Mouse (Mus musculus) stomach, postnatal 0 days (tissue): ENCODE measurements around the gene Gtf3c3. TPM values are rescaled to one million over a fixed set of nuclear protein-coding genes. Genes with fewer than 3 reads are reported as not detected.

Source experiments
- ATAC-seq: fragments of 200-750 bp; cut with Nextera tagmentation; 2 replicates; pipeline ENCODE4 v1.8.0; 2017; ENCODE audit not compliant: low FRiP score, low TSS enrichment
- DNase-seq: peaks from one replicate; pipeline ENCODE4 v3.0.0-alpha.2; 2016; ENCODE audit warnings: low spot score
- H3K27ac ChIP-seq: fragments of 300-500 bp; sonication (generic); replicated peaks from 2 replicates; pipeline ENCODE4 v1.5.1; 2014; ENCODE audit warnings: mild to moderate bottlenecking, control low read depth
- H3K27me3 ChIP-seq: fragments of 300-500 bp; sonication (generic); 2 replicates; pipeline ENCODE4 v1.6.1; 2014; ENCODE audit warnings: low read length; ENCODE audit not compliant: control insufficient read depth, insufficient read depth
- H3K36me3 ChIP-seq: fragments of 300-500 bp; sonication (generic); 2 replicates; pipeline ENCODE4 v1.6.1; 2014; ENCODE audit warnings: low read length, mixed read lengths; ENCODE audit not compliant: control insufficient read depth, insufficient read depth
- H3K4me1 ChIP-seq: fragments of 300-500 bp; sonication (generic); replicated peaks from 2 replicates; pipeline ENCODE4 v1.6.1; 2014; ENCODE audit warnings: antibody characterized with exemption; ENCODE audit not compliant: control insufficient read depth, insufficient read depth
- H3K4me2 ChIP-seq: fragments of 300-500 bp; sonication (generic); replicated peaks from 2 replicates; pipeline ENCODE4 v1.6.1; 2014; ENCODE audit warnings: low read depth, mild to moderate bottlenecking, control low read depth, moderate library complexity
- H3K4me3 ChIP-seq: fragments of 300-500 bp; sonication (generic); 2 replicates; pipeline ENCODE4 v1.5.1; 2014; ENCODE audit warnings: low read depth, low read length, control low read depth
- H3K9ac ChIP-seq: fragments of 300-500 bp; sonication (generic); 2 replicates; pipeline ENCODE4 v1.6.1; 2014; ENCODE audit warnings: mild to moderate bottlenecking, low read length, control low read depth, mixed read lengths
- H3K9me3 ChIP-seq: fragments of 300-500 bp; sonication (generic); 2 replicates; pipeline ENCODE4 v1.6.1; 2016; ENCODE audit warnings: low read length; ENCODE audit not compliant: control insufficient read depth
- CTCF ChIP-seq: IDR thresholded peaks from 2 replicates; pipeline ENCODE4 v1.5.1; 2016; ENCODE audit warnings: antibody characterized with exemption, low read depth, mild to moderate bottlenecking, moderate library complexity
- EP300 ChIP-seq: optimal IDR thresholded peaks from 2 replicates; pipeline ENCODE3; 2016; ENCODE audit warnings: antibody characterized with exemption
- WGBS: fragments of 180-500 bp; shearing (Covaris S2); extraction: QIAGEN DNeasy Blood & Tissue Kit; methylation state at CpG from one replicate; pipeline ENCODE4 v1.1.7; 2014; 5-methylcytosine and 5-hydroxymethylcytosine counted together
- polyA plus RNA-seq: library from polyadenylated mRNA; unstranded; fragments of >200 nt; fragmentation: Nextera tagmentation; extraction: Ambion mirVana; gene quantifications from 2 replicates; pipeline ENCODE4 v1.2.1, GENCODE M21; 2015

Gtf3c3 gene
- polyA plus RNA-seq, 1 experiment from 2014 or later: 8.9 TPM

- no peaks in the 10 kb centered on the region for H3K9me3 ChIP-seq
- H3K4me2 ChIP-seq: no peak overlapping the region
- ATAC-seq: no peak
- 40% methylated on average over 1 of the region's 1 CpGs for WGBS
- no peaks in the 10 kb centered on the region for H3K4me1 ChIP-seq
- no peak overlapping the region for H3K4me3 ChIP-seq
- no peak for TF ChIP-seq CTCF
- TF ChIP-seq EP300: no peak
- H3K27ac ChIP-seq: no peak overlapping the region
- no peaks in the 10 kb centered on the region for H3K36me3 ChIP-seq
- DNase-seq: no peak
- H3K9ac ChIP-seq: no peak overlapping the region
- no peaks in the 10 kb centered on the region for H3K27me3 ChIP-seq
Observed at GRCm38 (mm10) chr1:54384221-54384620, 54.5 kb downstream of the Gtf3c3 start.

DNA sequence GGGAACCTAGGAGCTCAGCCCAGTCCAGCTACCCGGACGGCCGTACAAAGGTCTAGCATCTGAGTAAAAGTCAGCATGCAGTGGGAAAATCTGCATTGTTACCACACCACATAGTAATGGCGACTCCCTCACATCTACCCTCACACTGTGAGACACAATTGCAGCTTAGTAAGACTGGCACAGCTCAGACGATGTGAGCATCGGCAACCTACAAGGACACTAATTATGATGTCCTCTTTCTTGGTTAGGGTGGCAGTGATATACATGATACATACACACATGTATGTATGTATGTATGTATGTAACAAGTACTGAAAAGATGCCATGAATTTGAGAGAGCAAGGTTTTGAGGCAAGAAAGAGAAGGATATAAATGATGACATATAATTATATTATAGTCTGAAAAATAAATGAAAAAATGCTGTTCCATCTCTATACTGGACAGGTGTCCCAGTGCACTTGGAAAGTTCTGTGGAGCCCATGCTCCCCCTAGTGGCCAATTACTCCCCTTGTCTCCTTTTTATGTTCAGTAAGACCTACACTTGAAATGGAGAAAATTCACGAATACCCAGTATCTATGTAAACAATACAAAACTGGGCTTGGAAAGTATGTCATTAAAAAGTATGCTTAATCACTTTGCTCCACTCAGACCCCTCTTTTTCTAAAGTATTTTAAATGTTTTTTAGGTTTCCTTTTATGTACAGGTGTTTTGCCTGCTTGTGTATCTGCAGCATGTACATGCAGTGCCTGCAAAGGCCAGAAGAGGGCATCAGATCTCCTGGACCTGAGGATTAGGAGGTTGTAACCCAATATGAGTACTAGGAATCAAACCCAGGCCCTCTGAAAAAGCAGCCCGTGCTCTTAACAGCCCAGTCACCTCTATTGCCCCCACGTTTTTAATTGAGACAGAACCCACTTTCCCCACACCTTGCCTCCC is 57.5 kb downstream of the Gtf3c3 start:
- H3K4me3 ChIP-seq: no peak overlapping the region
- H3K4me1 ChIP-seq: no peaks in the 10 kb centered on the region
- no peaks in the 10 kb centered on the region for H3K27me3 ChIP-seq
- no peak for TF ChIP-seq EP300
- peak; percentile 82 for TF ChIP-seq CTCF
- no peak overlapping the region for H3K27ac ChIP-seq
- peak; percentile 62 for DNase-seq
- H3K9ac ChIP-seq: no peak overlapping the region
- H3K4me2 ChIP-seq: no peak overlapping the region
- H3K36me3 ChIP-seq: no peaks in the 10 kb centered on the region
- H3K9me3 ChIP-seq: no peaks in the 10 kb centered on the region
- WGBS: 78% methylated on average over 9 of the region's 9 CpGs
- 0 out of 2 replicates have a peak, but pooled peaks have one; percentile 42 for ATAC-seq

GRCm38 (mm10) chr1:54377506-54378051 is 61.2 kb downstream of the Gtf3c3 start:
- DNase-seq: no peak

GRCm38 (mm10) chr1:54356566-54356965 is 82.2 kb downstream of the Gtf3c3 start:
- Histone ChIP-seq H3K4me1 (no peaks in the 10 kb centered on the region), H3K4me2 (no peak overlapping the region), H3K27me3 (no peaks in the 10 kb centered on the region), H3K36me3 (no peaks in the 10 kb centered on the region), H3K4me3 (no peak overlapping the region), H3K27ac (no peak overlapping the region), H3K9me3 (no peaks in the 10 kb centered on the region), H3K9ac (no peak overlapping the region)
- WGBS: 77% methylated on average over 6 of the region's 6 CpGs
- DNase-seq (no peak), ATAC-seq (no peak)
- no peak for TF ChIP-seq CTCF
- TF ChIP-seq EP300: no peak

More at GRCm38 (mm10) chr1:54377506-54378051, 61.2 kb downstream of the Gtf3c3 start:
- Histone ChIP-seq H3K27me3 (no peaks in the 10 kb centered on the region), H3K36me3 (no peaks in the 10 kb centered on the region), H3K4me1 (no peaks in the 10 kb centered on the region), H3K9me3 (no peaks in the 10 kb centered on the region), H3K4me3 (no peak overlapping the region), H3K9ac (no peak overlapping the region), H3K4me2 (no peak overlapping the region), H3K27ac (no peak overlapping the region)
- peak; percentile 53; the same call in 1 of the 2 replicates for ATAC-seq
- TF ChIP-seq EP300 (no peak), CTCF (no peak)

GRCm38 (mm10) chr1:54355485-54355884 is 83.3 kb downstream of the Gtf3c3 start:
- no peak overlapping the region for H3K9ac ChIP-seq
- no peak overlapping the region for H3K4me3 ChIP-seq
- ATAC-seq: no peak
- no peak overlapping the region for H3K27ac ChIP-seq
- H3K27me3 ChIP-seq: no peaks in the 10 kb centered on the region
- no peak for TF ChIP-seq CTCF
- no peak for TF ChIP-seq EP300
- H3K36me3 ChIP-seq: no peaks in the 10 kb centered on the region
- DNase-seq: no peak
- no peaks in the 10 kb centered on the region for H3K9me3 ChIP-seq
- H3K4me2 ChIP-seq: no peak overlapping the region
- H3K4me1 ChIP-seq: no peaks in the 10 kb centered on the region
- 68% methylated on average over 5 of the region's 5 CpGs for WGBS

- no peaks in the 10 kb centered on the region for H3K4me1 ChIP-seq
- ATAC-seq: no peak
- 89% methylated on average over 4 of the region's 4 CpGs for WGBS
Observed at GRCm38 (mm10) chr1:54354786-54355185, 84.0 kb downstream of the Gtf3c3 start.

More at GRCm38 (mm10) chr1:54354786-54355185, 84.0 kb downstream of the Gtf3c3 start:
- H3K9ac ChIP-seq: no peak overlapping the region
- H3K4me3 ChIP-seq: no peak overlapping the region
- no peaks in the 10 kb centered on the region for H3K36me3 ChIP-seq
- H3K9me3 ChIP-seq: no peaks in the 10 kb centered on the region
- DNase-seq: no peak
- no peaks in the 10 kb centered on the region for H3K27me3 ChIP-seq
- no peak for TF ChIP-seq CTCF
- no peak for TF ChIP-seq EP300
- no peak overlapping the region for H3K27ac ChIP-seq
- H3K4me2 ChIP-seq: no peak overlapping the region

Other genes starting within 250 kb of the Gtf3c3 start
- 1.0 and 1.2 TPM in 2 replicates for gene Hecw2, start 243.8 kb downstream of the Gtf3c3 start, polyA plus RNA-seq
- not detected in 2 replicates for gene Ccdc150, start 188.3 kb downstream of the Gtf3c3 start, polyA plus RNA-seq
- 4.5 and 5.4 TPM in 2 replicates for gene Pgap1, start 118.7 kb upstream of the Gtf3c3 start, polyA plus RNA-seq